10 mouse cellular contexts compared by ENCODE assay signal in genomic region chr2:24863010-24863409, GRCm38 (mm10). TPM values are rescaled to one million over a fixed set of nuclear protein-coding genes. Genes with fewer than 3 reads are reported as not detected.
DNase-seq lines count a peak whose midpoint lies in the region; ATAC-seq lines count a peak whose summit lies in the region.
"Had no signal": no experiment of that assay in that cellular context is flagged by ENCODE, and none has a peak within 500 bp of the region (broad histone marks: within the 10 kb centered on the region; RNA-seq: fewer than 3 reads in every experiment).

No protein-coding gene starts in this region.

- H3K9ac ChIP-seq in hindbrain, embryonic 11.5 days (ENCODE audit: low read depth, low read length): no peak overlapping the region
- H3K9ac ChIP-seq in hindbrain, embryonic 14.5 days: no peak overlapping the region
- no peak overlapping the region for H3K9ac ChIP-seq in forebrain, embryonic 15.5 days (replicated peaks)
- H3K9ac ChIP-seq: embryonic facial prominence, embryonic 15.5 days had no signal

- H3K4me2 ChIP-seq in hindbrain, embryonic 11.5 days (replicated peaks; ENCODE audit: low read depth, low read length): no peak overlapping the region
- H3K4me2 ChIP-seq in hindbrain, embryonic 14.5 days (replicated peaks): no peak overlapping the region
- H3K4me2 ChIP-seq in forebrain, embryonic 15.5 days (replicated peaks): no peak overlapping the region
- H3K4me2 ChIP-seq: embryonic facial prominence, embryonic 15.5 days had no signal

- peaks cover 8% of the 10 kb centered on the region for H3K36me3 ChIP-seq in hindbrain, embryonic 11.5 days (ENCODE audit: control insufficient read depth, insufficient read depth, low read length)
- peaks cover 66% of the 10 kb centered on the region for H3K36me3 ChIP-seq in hindbrain, embryonic 14.5 days (replicated peaks; ENCODE audit: control insufficient read depth, insufficient read depth)
- H3K36me3 ChIP-seq in forebrain, embryonic 15.5 days: peaks cover 44% of the 10 kb centered on the region

- H3K27ac ChIP-seq in hindbrain, embryonic 11.5 days (ENCODE audit: low read depth, low read length): no peak overlapping the region
- no peak overlapping the region; the same call in 1 of the 2 replicates for H3K27ac ChIP-seq in hindbrain, embryonic 14.5 days
- no peak overlapping the region for H3K27ac ChIP-seq in forebrain, embryonic 15.5 days (replicated peaks)
- H3K27ac ChIP-seq: embryonic facial prominence, embryonic 15.5 days had no signal

- peak; percentile 27 for DNase-seq in hindbrain, embryonic 11.5 days (ENCODE audit: low spot score)
- DNase-seq in hindbrain, embryonic 14.5 days (ENCODE audit: low spot score): no peak
- peak; percentile 12 for DNase-seq in urinary bladder, postnatal 25 days (ENCODE audit: low spot score)
- no peak for DNase-seq in urinary bladder, postnatal 14 days (ENCODE audit: low spot score)
- DNase-seq in c-Kit-positive CD71-positive TER-119-negative erythroid progenitor cells, embryonic 14.5 days (ENCODE audit: low read depth): peak; percentile 10
- peak; percentile 9 for DNase-seq in retina, postnatal 1 day
- no peak for DNase-seq in gastrocnemius, adult 18-20 months (ENCODE audit: low spot score)

- 88% methylated on average over 8 of the region's 8 CpGs for WGBS in hindbrain, embryonic 11.5 days
- 86% methylated on average over 8 of the region's 8 CpGs for WGBS in hindbrain, embryonic 14.5 days
- 90% methylated on average over 8 of the region's 8 CpGs for WGBS in forebrain, embryonic 15.5 days

- no peak for ATAC-seq in hindbrain, embryonic 11.5 days (ENCODE audit: low FRiP score)
- ATAC-seq in hindbrain, embryonic 14.5 days (ENCODE audit: low FRiP score): no peak
- ATAC-seq in forebrain, embryonic 15.5 days (replicated peaks): no peak

- no peak overlapping the region for H3K4me3 ChIP-seq in hindbrain, embryonic 11.5 days (ENCODE audit: low read depth, low read length)
- no peak overlapping the region for H3K4me3 ChIP-seq in hindbrain, embryonic 14.5 days (replicated peaks; ENCODE audit: low read length)
- H3K4me3 ChIP-seq in forebrain, embryonic 15.5 days: no peak overlapping the region
- H3K4me3 ChIP-seq: embryonic facial prominence, embryonic 15.5 days; megakaryocyte, embryonic 14.5 days had no signal

- H3K27me3 ChIP-seq in hindbrain, embryonic 11.5 days (ENCODE audit: control insufficient read depth, insufficient read depth, low read length): no peaks in the 10 kb centered on the region
- no peaks in the 10 kb centered on the region for H3K27me3 ChIP-seq in hindbrain, embryonic 14.5 days (ENCODE audit: control insufficient read depth, insufficient read depth, low read length)
- H3K27me3 ChIP-seq in forebrain, embryonic 15.5 days: no peaks in the 10 kb centered on the region
- H3K27me3 ChIP-seq: embryonic facial prominence, embryonic 15.5 days; megakaryocyte, embryonic 14.5 days had no signal

- no peaks in the 10 kb centered on the region for H3K4me1 ChIP-seq in hindbrain, embryonic 11.5 days (replicated peaks; ENCODE audit: control insufficient read depth, insufficient read depth, low read length)
- H3K4me1 ChIP-seq in hindbrain, embryonic 14.5 days (replicated peaks; ENCODE audit: control insufficient read depth, insufficient read depth, low read length): no peaks in the 10 kb centered on the region
- no peaks in the 10 kb centered on the region for H3K4me1 ChIP-seq in forebrain, embryonic 15.5 days
- H3K4me1 ChIP-seq: embryonic facial prominence, embryonic 15.5 days had no signal

- no peaks in the 10 kb centered on the region for H3K9me3 ChIP-seq in hindbrain, embryonic 11.5 days (ENCODE audit: control insufficient read depth, low read length)
- H3K9me3 ChIP-seq in hindbrain, embryonic 14.5 days (ENCODE audit: control insufficient read depth, low read length): no peaks in the 10 kb centered on the region
- H3K9me3 ChIP-seq in forebrain, embryonic 15.5 days: no peaks in the 10 kb centered on the region
- H3K9me3 ChIP-seq: embryonic facial prominence, embryonic 15.5 days; megakaryocyte, embryonic 14.5 days had no signal

RNA-seq across cellular contexts. Expression of gene Ehmt1, which starts 56.4 kb away (rescaled TPM):
- 98.0 and 113 TPM in 2 replicates for polyA plus RNA-seq in hindbrain, embryonic 11.5 days (2014; fragmentation: Nextera tagmentation; extraction: Ambion mirVana)
- polyA plus RNA-seq in hindbrain, embryonic 14.5 days (2014; fragmentation: Nextera tagmentation; extraction: Ambion mirVana): 77.7 and 81.8 TPM in 2 replicates
- polyA plus RNA-seq in forebrain, embryonic 15.5 days (2015; fragmentation: Nextera tagmentation; extraction: Ambion mirVana): 129 and 132 TPM in 2 replicates
- total RNA-seq in gastrocnemius, adult 18-20 months (2021): 10 to 100 TPM; 19.2 to 21.5 TPM

Comparison
In these comparisons a context has a peak if more than half of its experiments do, and no peak if none do; other contexts are left out.
1. DNase-seq: peak in hindbrain, embryonic 11.5 days (single experiment), urinary bladder, postnatal 25 days (single experiment), c-Kit-positive CD71-positive TER-119-negative erythroid progenitor cells, embryonic 14.5 days (single experiment) and retina, postnatal 1 day (single experiment); none in hindbrain, embryonic 14.5 days (single experiment), urinary bladder, postnatal 14 days (single experiment) and gastrocnemius, adult 18-20 months (single experiment).